Mouse (Mus musculus) layer of hippocampus, adult 9-11 months (tissue): ENCODE measurements around the gene Ints6l.
"Not testable (repeated sequence)": the region's sequence is repeated elsewhere in the genome, so short reads cannot be mapped to it uniquely, and the experiment has no call there.

ENCODE experiments used
- DNase-seq: peaks from one replicate; pipeline ENCODE4 v3.0.0; 2022

Gene Ints6l

DNA sequence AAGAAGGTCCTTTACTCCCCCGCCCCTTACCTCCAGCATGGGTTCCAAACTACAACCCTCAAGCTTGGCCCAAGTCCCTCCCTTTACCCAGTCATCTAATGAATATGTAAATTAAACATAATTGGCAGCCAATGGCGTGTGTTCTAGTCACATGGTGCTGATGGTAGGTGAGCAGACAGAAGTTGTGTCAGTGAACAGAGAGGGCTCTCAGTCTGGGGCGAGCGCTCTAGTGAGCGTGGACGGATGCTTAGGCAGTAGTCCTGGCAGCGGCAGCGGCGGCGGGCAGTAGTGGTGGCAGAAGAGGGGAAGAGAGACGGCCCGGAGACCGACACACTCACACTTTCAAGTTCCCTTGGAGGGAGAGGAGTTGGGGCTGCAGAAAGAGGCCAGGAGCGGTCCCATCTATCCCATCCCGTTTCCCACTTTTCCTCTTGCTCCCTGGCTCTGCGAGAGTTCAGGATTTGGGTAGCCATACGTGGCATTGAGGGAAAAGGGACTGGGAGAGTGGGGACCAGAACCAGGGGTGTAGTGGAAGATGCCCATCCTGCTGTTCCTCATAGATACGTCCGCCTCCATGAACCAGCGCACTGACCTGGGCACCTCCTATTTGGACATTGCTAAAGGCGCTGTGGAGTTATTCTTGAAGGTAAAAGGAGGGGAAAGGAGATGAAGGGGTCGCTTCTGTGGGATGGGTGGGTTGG is at the start of gene Ints6l:
Gene Ints6l, plus strand, starts transcription at position 187 of the 701 bp plus-strand sequence.
- DNase-seq, result peak; percentile 89

GRCm38 (mm10) chrX:56405482-56405881 is 49.2 kb upstream of the Ints6l start:
- no peak for DNase-seq

DNA sequence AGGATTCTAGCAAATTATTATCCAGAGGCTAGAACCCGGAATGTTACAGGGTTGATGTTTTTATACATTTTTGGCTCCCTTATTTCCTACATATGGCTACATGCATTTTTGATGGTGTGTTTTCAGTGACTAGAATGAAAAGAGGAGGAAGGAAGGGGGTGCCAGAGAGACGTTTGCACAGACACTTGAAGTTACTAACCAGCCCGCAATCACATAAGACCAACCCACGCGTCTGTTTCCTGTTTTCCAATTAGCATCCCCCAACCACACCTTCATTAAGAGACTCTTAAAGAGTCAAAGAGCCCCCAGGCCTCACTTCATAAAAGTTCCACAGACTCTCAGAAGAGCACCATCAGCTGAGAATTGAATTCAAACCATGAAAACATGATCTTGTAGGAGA is 48.5 kb upstream of the Ints6l start:
- no peak for DNase-seq

DNA sequence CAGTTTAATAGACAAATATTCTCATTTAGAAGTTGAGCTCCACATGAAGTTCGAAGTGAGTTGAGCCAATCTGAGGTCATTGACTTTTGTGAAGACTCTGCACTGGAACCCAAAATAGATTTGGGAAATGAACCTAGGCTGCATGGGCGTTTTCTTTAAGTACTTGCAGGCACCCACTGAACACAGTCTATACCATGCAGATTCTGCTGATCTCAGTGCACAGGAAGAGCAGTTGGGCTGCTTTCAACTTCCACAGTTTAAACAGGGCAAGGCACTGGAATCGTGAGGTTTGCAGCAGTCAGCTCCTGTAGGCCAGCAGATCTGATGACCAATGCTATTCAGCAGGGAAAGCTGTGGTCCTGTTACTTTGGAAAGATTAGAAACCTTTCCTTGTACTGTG is 38.4 kb upstream of the Ints6l start:
- peak; percentile 5 for DNase-seq

GRCm38 (mm10) chrX:56417541-56417940 is 37.1 kb upstream of the Ints6l start:
- DNase-seq, result no peak

- DNase-seq, result no peak
Measured at GRCm38 (mm10) chrX:56430601-56431000, 24.1 kb upstream of the Ints6l start.

- no peak for DNase-seq
Measured at GRCm38 (mm10) chrX:56435758-56436283, 18.8 kb upstream of the Ints6l start.

GRCm38 (mm10) chrX:56446487-56447428 is 7.9 kb upstream of the Ints6l start:
- peak; percentile 46 for DNase-seq

GRCm38 (mm10) chrX:56447524-56448015 is 7.1 kb upstream of the Ints6l start, which contains the start of gene Gm2174:
Gm2174 (plus strand) TSS chrX:56447965.
- DNase-seq, result no peak

GRCm38 (mm10) chrX:56455372-56456246 is 952 bp downstream of the Ints6l start:
- DNase-seq, result peak; percentile 94

- DNase-seq, result peak; percentile 14
Measured at GRCm38 (mm10) chrX:56456379-56456778, 1.7 kb downstream of the Ints6l start.

DNA sequence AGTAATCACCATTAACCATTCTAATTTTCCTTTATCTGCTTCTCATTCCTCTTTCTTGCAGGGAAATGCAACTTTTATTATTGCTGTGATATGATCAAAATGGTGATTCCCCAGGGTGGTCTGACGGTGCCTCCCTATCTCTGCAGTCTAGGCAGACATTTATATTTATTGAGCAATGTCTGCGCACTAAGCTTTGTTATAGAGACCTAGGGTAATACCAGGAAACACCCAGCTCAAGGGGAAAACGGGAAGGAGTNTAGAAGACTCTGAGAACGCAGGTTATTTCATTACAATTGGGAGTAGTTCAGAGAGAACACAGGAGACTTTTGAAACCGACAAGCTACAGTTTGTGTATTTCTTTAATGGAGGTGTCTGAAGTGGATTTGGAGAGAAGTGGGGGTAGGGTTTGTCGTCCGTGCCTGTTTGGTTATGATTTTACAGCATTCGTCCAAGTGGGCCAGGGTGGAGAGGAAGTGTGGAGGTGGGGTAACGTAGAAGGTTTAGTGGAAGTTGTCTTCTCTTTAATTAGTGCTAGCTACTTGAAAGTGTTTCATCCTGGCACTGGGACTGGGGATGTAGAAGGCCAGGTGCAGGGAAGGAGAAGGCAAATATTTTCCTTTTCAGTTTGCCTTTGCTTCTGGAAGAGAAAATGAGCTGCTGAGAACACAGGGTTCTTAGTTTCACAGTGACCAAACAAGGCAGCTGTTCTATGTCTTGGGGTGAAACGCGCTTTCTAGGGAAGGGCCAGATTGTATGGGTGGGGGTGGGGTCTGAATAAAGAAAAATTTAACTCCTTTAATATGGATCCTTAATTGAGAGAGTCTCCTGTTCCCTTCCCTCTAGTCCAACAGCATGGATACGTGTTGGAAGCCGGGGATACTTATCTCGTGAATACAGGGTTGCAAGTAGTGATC is 7.6 kb downstream of the Ints6l start:
- DNase-seq, result no peak

DNA sequence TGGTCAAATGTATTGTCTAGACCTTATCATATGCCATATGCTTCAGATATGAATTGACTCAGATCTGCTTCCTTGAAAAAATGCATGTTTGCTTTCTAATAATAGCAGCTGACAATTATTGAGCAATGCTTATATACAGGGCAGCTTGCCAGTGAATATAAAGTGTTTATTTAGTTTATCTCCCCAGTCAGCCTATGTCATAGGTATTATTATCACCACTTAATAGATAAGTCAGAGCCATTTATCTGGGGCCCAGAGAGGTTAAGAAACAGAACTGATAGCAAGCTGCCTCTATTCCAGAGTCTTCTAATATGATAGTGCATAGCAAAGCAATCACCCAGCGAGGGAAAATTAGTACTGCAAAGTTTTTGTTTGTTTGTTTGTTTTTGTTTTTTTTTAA is 10.2 kb downstream of the Ints6l start:
- DNase-seq, result no peak

- no peak for DNase-seq
Measured at GRCm38 (mm10) chrX:56467688-56468087, 13.0 kb downstream of the Ints6l start.

DNA sequence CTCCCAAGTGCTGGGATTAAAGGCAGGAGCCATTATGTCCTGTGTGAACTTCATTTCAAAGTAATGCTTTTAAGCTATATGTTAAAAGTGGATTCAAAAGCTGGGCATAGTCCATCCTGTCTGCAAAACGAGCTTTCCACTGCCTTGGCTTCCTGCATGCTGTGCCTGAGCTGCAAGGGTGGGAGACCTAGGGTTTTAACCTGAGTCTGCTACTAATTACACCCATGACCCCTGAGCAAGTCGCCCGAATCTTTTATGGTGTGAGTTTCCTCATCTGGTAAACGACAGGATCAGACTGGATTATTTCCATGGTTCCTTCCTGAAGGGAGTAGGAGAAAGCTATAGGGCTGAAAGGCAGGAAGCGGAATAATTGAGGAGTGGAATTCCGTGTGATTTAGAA is 13.8 kb downstream of the Ints6l start:
- no peak for DNase-seq

DNA sequence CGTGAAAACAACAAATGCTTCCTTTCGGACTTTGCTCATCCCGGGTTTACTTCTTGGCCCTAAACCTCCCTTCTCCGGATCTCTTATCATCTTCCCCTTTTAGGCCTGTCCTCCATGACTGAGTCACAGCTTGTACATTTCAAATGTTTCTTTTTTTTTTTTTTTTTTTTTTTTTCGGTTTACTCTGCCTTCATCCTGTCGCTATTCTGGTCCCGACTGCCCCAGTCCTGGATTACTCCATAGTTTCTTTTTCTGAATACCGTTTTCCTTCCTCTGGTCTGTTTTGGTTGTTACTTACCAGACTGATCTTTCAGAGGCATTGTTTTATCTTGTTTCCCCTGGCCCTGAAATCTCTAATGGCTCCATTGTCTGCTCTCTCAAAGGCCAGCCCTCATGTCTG is 19.4 kb downstream of the Ints6l start:
- no peak for DNase-seq

- DNase-seq, result no peak
Measured at GRCm38 (mm10) chrX:56477553-56477952, 22.9 kb downstream of the Ints6l start.

GRCm38 (mm10) chrX:56481906-56482305 is 27.2 kb downstream of the Ints6l start:
- DNase-seq, result peak; percentile 34

DNA sequence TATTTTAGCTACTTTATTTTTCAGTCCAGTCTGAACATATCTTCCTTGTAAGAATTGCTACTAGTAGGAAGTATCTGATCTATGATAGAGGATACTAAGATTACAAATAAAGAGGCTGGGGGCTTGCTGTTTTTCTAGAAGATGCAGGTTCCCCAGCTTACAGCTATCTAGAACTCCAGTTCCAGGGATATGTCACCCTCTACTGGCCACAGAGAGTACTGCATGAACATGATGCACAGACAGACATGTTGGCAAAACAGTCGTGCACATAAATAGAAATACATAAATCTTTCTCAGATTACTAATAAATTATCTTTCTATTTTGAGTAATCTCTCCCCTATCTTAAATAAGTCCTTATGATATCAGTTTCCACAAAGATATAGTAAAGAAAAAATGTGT is 35.1 kb downstream of the Ints6l start:
- DNase-seq, result peak; percentile 51

- no peak for DNase-seq
Measured at GRCm38 (mm10) chrX:56497241-56497640, 42.6 kb downstream of the Ints6l start.

GRCm38 (mm10) chrX:56524442-56524841 is 69.8 kb downstream of the Ints6l start, which contains the start of gene Gm10477:
Gm10477 (plus strand) TSS chrX:56524742.
- DNase-seq, result not testable (repeated sequence)
